Mouse (Mus musculus): ENCODE data around the gene Arhgap28. TPM values are rescaled to one million over a fixed set of nuclear protein-coding genes. Genes with fewer than 3 reads are reported as not detected.

Gene Arhgap28
- 79.3 and 81.3 TPM in 2 replicates for polyA plus RNA-seq (2016; fragmentation: Nextera tagmentation; extraction: Ambion mirVana)

GRCm38 (mm10) chr17:68003741-68004560 is at the start of gene Arhgap28:
Gene Arhgap28 (minus strand): TSS chr17:68004120.
- Histone ChIP-seq H3K4me2 (replicated peaks) (peak within 1 kb of the TSS; percentile 52), H3K27ac (peak within 1 kb of the TSS; percentile 92), H3K27me3 (no peaks in the 10 kb centered on the region), H3K4me3 (peak within 1 kb of the TSS; percentile 64), H3K9me3 (no peaks in the 10 kb centered on the region), H3K4me1 (peaks cover 37% of the 10 kb centered on the region), H3K9ac (peak within 1 kb of the TSS; percentile 64), H3K36me3 (no peaks in the 10 kb centered on the region)
- under 1% methylated on average over 65 of the region's 65 CpGs for WGBS
- peak; percentile 90 for ATAC-seq (ENCODE audit: insufficient number of reproducible peaks, insufficient read depth, low FRiP score, low TSS enrichment)

- no peak overlapping the region for H3K4me3 ChIP-seq
- WGBS = 56% methylated on average over 7 of the region's 7 CpGs
- H3K27me3 ChIP-seq = no peaks in the 10 kb centered on the region
- peaks cover 21% of the 10 kb centered on the region for H3K4me1 ChIP-seq
- peak overlapping the region; percentile 80 for H3K27ac ChIP-seq
- no peak overlapping the region for H3K4me2 ChIP-seq (replicated peaks)
- H3K9me3 ChIP-seq = no peaks in the 10 kb centered on the region
- ATAC-seq (ENCODE audit: insufficient number of reproducible peaks, insufficient read depth, low FRiP score, low TSS enrichment) = no peak
- H3K36me3 ChIP-seq = no peaks in the 10 kb centered on the region
- no peak overlapping the region for H3K9ac ChIP-seq
These were observed 42.4 kb upstream of the Arhgap28 start for GRCm38 (mm10) chr17:68046341-68046675.

GRCm38 (mm10) chr17:68045655-68046340 is 41.9 kb upstream of the Arhgap28 start:
- no peak for ATAC-seq (ENCODE audit: insufficient number of reproducible peaks, insufficient read depth, low FRiP score, low TSS enrichment)
- Histone ChIP-seq H3K27ac (peak overlapping the region; percentile 80), H3K4me1 (peaks cover 21% of the 10 kb centered on the region), H3K4me2 (replicated peaks) (no peak overlapping the region), H3K9ac (no peak overlapping the region), H3K9me3 (no peaks in the 10 kb centered on the region), H3K36me3 (no peaks in the 10 kb centered on the region), H3K27me3 (no peaks in the 10 kb centered on the region), H3K4me3 (no peak overlapping the region)
- 34% methylated on average over 8 of the region's 8 CpGs for WGBS

GRCm38 (mm10) chr17:68042377-68042776 is 38.5 kb upstream of the Arhgap28 start:
- Histone ChIP-seq H3K4me1 (peaks cover 21% of the 10 kb centered on the region), H3K36me3 (no peaks in the 10 kb centered on the region), H3K4me3 (no peak overlapping the region), H3K27ac (no peak overlapping the region), H3K27me3 (no peaks in the 10 kb centered on the region), H3K4me2 (replicated peaks) (no peak overlapping the region), H3K9me3 (no peaks in the 10 kb centered on the region), H3K9ac (no peak overlapping the region)
- WGBS = 95% methylated on average over 4 of the region's 4 CpGs
- no peak for ATAC-seq (ENCODE audit: insufficient number of reproducible peaks, insufficient read depth, low FRiP score, low TSS enrichment)

- no peaks in the 10 kb centered on the region for H3K4me1 ChIP-seq
- WGBS = 82% methylated on average over 1 of the region's 1 CpGs
- no peak overlapping the region for H3K9ac ChIP-seq
- H3K27ac ChIP-seq = no peak overlapping the region
- no peak for ATAC-seq (ENCODE audit: insufficient number of reproducible peaks, insufficient read depth, low FRiP score, low TSS enrichment)
- H3K4me3 ChIP-seq = no peak overlapping the region
- H3K9me3 ChIP-seq = no peaks in the 10 kb centered on the region
- H3K36me3 ChIP-seq = no peaks in the 10 kb centered on the region
- H3K4me2 ChIP-seq (replicated peaks) = no peak overlapping the region
- H3K27me3 ChIP-seq = no peaks in the 10 kb centered on the region
These were observed 33.1 kb upstream of the Arhgap28 start for GRCm38 (mm10) chr17:68037011-68037410.

- 92% methylated on average over 5 of the region's 5 CpGs for WGBS
These were observed 25.6 kb upstream of the Arhgap28 start for GRCm38 (mm10) chr17:68029495-68029894.

GRCm38 (mm10) chr17:68028519-68028918 is 24.6 kb upstream of the Arhgap28 start:
- no peaks in the 10 kb centered on the region for H3K36me3 ChIP-seq
- H3K4me1 ChIP-seq = no peaks in the 10 kb centered on the region
- no peak overlapping the region for H3K4me2 ChIP-seq (replicated peaks)
- no peak overlapping the region for H3K4me3 ChIP-seq
- H3K9ac ChIP-seq = no peak overlapping the region
- no peaks in the 10 kb centered on the region for H3K27me3 ChIP-seq
- no peak for ATAC-seq (ENCODE audit: insufficient number of reproducible peaks, insufficient read depth, low FRiP score, low TSS enrichment)
- no peaks in the 10 kb centered on the region for H3K9me3 ChIP-seq
- no peak overlapping the region for H3K27ac ChIP-seq
- 92% methylated on average over 4 of the region's 4 CpGs for WGBS

More at GRCm38 (mm10) chr17:68029495-68029894, 25.6 kb upstream of the Arhgap28 start:
- Histone ChIP-seq H3K4me1 (no peaks in the 10 kb centered on the region), H3K9me3 (no peaks in the 10 kb centered on the region), H3K36me3 (no peaks in the 10 kb centered on the region), H3K27ac (no peak overlapping the region), H3K9ac (no peak overlapping the region), H3K4me3 (no peak overlapping the region), H3K27me3 (no peaks in the 10 kb centered on the region), H3K4me2 (replicated peaks) (no peak overlapping the region)
- ATAC-seq (ENCODE audit: insufficient number of reproducible peaks, insufficient read depth, low FRiP score, low TSS enrichment) = no peak

GRCm38 (mm10) chr17:68024327-68024726 is 20.4 kb upstream of the Arhgap28 start:
- Histone ChIP-seq H3K27ac (no peak overlapping the region), H3K4me1 (peaks cover 8% of the 10 kb centered on the region; the same call in 1 of the 2 replicates), H3K27me3 (no peaks in the 10 kb centered on the region), H3K9me3 (no peaks in the 10 kb centered on the region), H3K36me3 (no peaks in the 10 kb centered on the region), H3K4me3 (no peak overlapping the region), H3K4me2 (replicated peaks) (no peak overlapping the region), H3K9ac (no peak overlapping the region)
- ATAC-seq (ENCODE audit: insufficient number of reproducible peaks, insufficient read depth, low FRiP score, low TSS enrichment) = no peak
- 67% methylated on average over 7 of the region's 7 CpGs for WGBS

- WGBS = 62% methylated on average over 15 of the region's 15 CpGs
- H3K4me2 ChIP-seq (replicated peaks) = no peak overlapping the region
- no peak overlapping the region for H3K4me3 ChIP-seq
- no peak for ATAC-seq (ENCODE audit: insufficient number of reproducible peaks, insufficient read depth, low FRiP score, low TSS enrichment)
- 0 out of 2 replicates have a peak overlapping the region, but pooled peaks have one; percentile 19 for H3K27ac ChIP-seq
- H3K4me1 ChIP-seq = peaks cover 8% of the 10 kb centered on the region; the same call in 1 of the 2 replicates
- H3K9me3 ChIP-seq = no peaks in the 10 kb centered on the region
- H3K27me3 ChIP-seq = no peaks in the 10 kb centered on the region
- H3K36me3 ChIP-seq = no peaks in the 10 kb centered on the region
- no peak overlapping the region for H3K9ac ChIP-seq
These were observed 15.6 kb upstream of the Arhgap28 start for GRCm38 (mm10) chr17:68019466-68020065.

GRCm38 (mm10) chr17:68017095-68017494 is 13.2 kb upstream of the Arhgap28 start:
- ATAC-seq (ENCODE audit: insufficient number of reproducible peaks, insufficient read depth, low FRiP score, low TSS enrichment) = no peak
- Histone ChIP-seq H3K27ac (no peak overlapping the region), H3K9me3 (no peaks in the 10 kb centered on the region), H3K4me2 (replicated peaks) (no peak overlapping the region), H3K4me3 (no peak overlapping the region), H3K9ac (no peak overlapping the region), H3K4me1 (peaks cover 8% of the 10 kb centered on the region; the same call in 1 of the 2 replicates), H3K27me3 (no peaks in the 10 kb centered on the region), H3K36me3 (no peaks in the 10 kb centered on the region)
- WGBS = 50% methylated on average over 3 of the region's 3 CpGs

GRCm38 (mm10) chr17:68011606-68012005 is 7.7 kb upstream of the Arhgap28 start:
- H3K27ac ChIP-seq = no peak overlapping the region
- no peak overlapping the region for H3K4me2 ChIP-seq (replicated peaks)
- WGBS = 93% methylated on average over 5 of the region's 5 CpGs
- ATAC-seq (ENCODE audit: insufficient number of reproducible peaks, insufficient read depth, low FRiP score, low TSS enrichment) = no peak
- H3K4me1 ChIP-seq = no peaks in the 10 kb centered on the region
- no peak overlapping the region for H3K9ac ChIP-seq
- H3K36me3 ChIP-seq = no peaks in the 10 kb centered on the region
- no peaks in the 10 kb centered on the region for H3K9me3 ChIP-seq
- H3K4me3 ChIP-seq = no peak overlapping the region
- no peaks in the 10 kb centered on the region for H3K27me3 ChIP-seq

Measured in embryonic facial prominence, embryonic 12.5 days (tissue).